Mouse (Mus musculus) MEL (cell line): ENCODE results near the gene Tnfrsf23. TPM values are rescaled to one million over a fixed set of nuclear protein-coding genes. Genes with fewer than 3 reads are reported as not detected.

Experiments
- DNase-seq: peaks from one replicate; pipeline ENCODE4 v3.0.0; 2011; ENCODE audit warnings: low read depth, low spot score
- H3K27ac ChIP-seq: 2 replicates; pipeline ENCODE4 v1.5.1; 2012; ENCODE audit warnings: low read depth, mild to moderate bottlenecking, control low read depth, low read length, moderate library complexity; ENCODE audit not compliant: control insufficient read depth
- H3K27me3 ChIP-seq, 2 experiments: fragments of 150-350 bp in 1 of 2; sonication (generic) in 1 of 2; 2 replicates each; pipeline ENCODE4 v1.6.1; 2012; ENCODE audit warnings: low read length in 2 of 2, mild to moderate bottlenecking in 2 of 2, improper control_type of control experiment in 1 of 2, moderate library complexity in 1 of 2; ENCODE audit not compliant: insufficient read depth in 2 of 2, control insufficient read depth in 1 of 2
- H3K36me3 ChIP-seq, 2 experiments: 2 replicates each; pipeline ENCODE4 v1.6.1; 2012 to 2014; ENCODE audit warnings: low read length in 2 of 2, improper control_type of control experiment in 1 of 2, inconsistent platforms in 1 of 2, mild to moderate bottlenecking in 1 of 2; ENCODE audit not compliant: insufficient read depth in 2 of 2, control insufficient read depth in 1 of 2
- H3K4me1 ChIP-seq, 2 experiments: fragments of 150-350 bp in 1 of 2; sonication (generic) in 1 of 2; 2 replicates each; pipeline ENCODE4 v1.6.1; 2012; ENCODE audit warnings: low read length in 2 of 2, improper control_type of control experiment in 1 of 2, mild to moderate bottlenecking in 1 of 2; ENCODE audit not compliant: insufficient read depth in 2 of 2, control insufficient read depth in 1 of 2
- H3K4me3 ChIP-seq, 2 experiments: fragments of 150-350 bp in 1 of 2; sonication (generic) in 1 of 2; 2 replicates each; pipeline ENCODE4 v1.5.1; 2012; ENCODE audit warnings: low read depth in 2 of 2, low read length in 2 of 2, mild to moderate bottlenecking in 2 of 2, moderate library complexity in 2 of 2, control low read depth in 1 of 2, improper control_type of control experiment in 1 of 2; ENCODE audit not compliant: control insufficient read depth in 1 of 2, insufficient read depth in 1 of 2
- H3K79me2 ChIP-seq: 2 replicates; pipeline ENCODE4 v1.6.1; 2012; ENCODE audit warnings: mild to moderate bottlenecking, low read length, moderate library complexity; ENCODE audit not compliant: control insufficient read depth, poor library complexity, insufficient read depth
- H3K9ac ChIP-seq: 2 replicates; pipeline ENCODE4 v1.6.1; 2012; ENCODE audit warnings: low read depth, mild to moderate bottlenecking, control low read depth, low read length, moderate library complexity; ENCODE audit not compliant: control insufficient read depth, poor library complexity, severe bottlenecking
- H3K9me3 ChIP-seq: fragments of 150-350 bp; sonication (generic); replicated peaks from 2 replicates; pipeline ENCODE4 v1.6.1; 2012; ENCODE audit warnings: mild to moderate bottlenecking, low read length, improper control_type of control experiment, moderate library complexity; ENCODE audit not compliant: insufficient read depth
- BHLHE40 ChIP-seq: IDR thresholded peaks from 2 replicates; pipeline ENCODE4 v1.6.1; 2012; ENCODE audit warnings: low read depth, mild to moderate bottlenecking, inconsistent platforms, low read length, improper control_type of control experiment, borderline replicate concordance
- E2F4 ChIP-seq: IDR thresholded peaks from 2 replicates; pipeline ENCODE4 v1.6.1; 2011; ENCODE audit warnings: low read depth, low read length, improper control_type of control experiment, borderline replicate concordance
- EP300 ChIP-seq, 2 experiments: IDR thresholded peaks; 2 replicates each; pipeline ENCODE4 v1.6.1; 2011; ENCODE audit warnings: improper control_type of control experiment in 2 of 2, low read length in 2 of 2, low read depth in 1 of 2, mild to moderate bottlenecking in 1 of 2
- GABPA ChIP-seq: IDR thresholded peaks from 2 replicates; pipeline ENCODE4 v1.6.1; 2012; ENCODE audit warnings: low read depth, mild to moderate bottlenecking, inconsistent platforms, low read length, improper control_type of control experiment, moderate library complexity
- GATA1 ChIP-seq: IDR thresholded peaks from 2 replicates; pipeline ENCODE4 v1.6.1; 2011; ENCODE audit warnings: low read depth, low read length, improper control_type of control experiment
- JUND ChIP-seq: IDR thresholded peaks from 2 replicates; pipeline ENCODE4 v1.6.1; 2011; ENCODE audit warnings: low read depth, mild to moderate bottlenecking, improper control_type of control experiment, low read length
- KAT2A ChIP-seq: conservative IDR thresholded peaks from 2 replicates; pipeline ENCODE4 v1.6.1; 2012; ENCODE audit warnings: low read depth, low read length, improper control_type of control experiment, inconsistent platforms
- MAX ChIP-seq: IDR thresholded peaks from 2 replicates; pipeline ENCODE4 v1.6.1; 2011; ENCODE audit warnings: low read length, improper control_type of control experiment
- MAZ ChIP-seq: IDR thresholded peaks from 2 replicates; pipeline ENCODE4 v1.6.1; 2012; ENCODE audit warnings: low read depth, mild to moderate bottlenecking, inconsistent platforms, low read length, improper control_type of control experiment
- MXI1 ChIP-seq: IDR thresholded peaks from 2 replicates; pipeline ENCODE4 v1.6.1; 2011; ENCODE audit warnings: mild to moderate bottlenecking, low read depth, low read length, improper control_type of control experiment
- MYC ChIP-seq: IDR thresholded peaks from 2 replicates; pipeline ENCODE4 v1.6.1; 2011; ENCODE audit warnings: low read depth, mild to moderate bottlenecking, low read length, improper control_type of control experiment, moderate library complexity
- NELFE ChIP-seq: IDR thresholded peaks from 2 replicates; pipeline ENCODE4 v1.6.1; 2011; ENCODE audit warnings: low read depth, low read length, improper control_type of control experiment
- POLR2AphosphoS2 ChIP-seq: IDR thresholded peaks from 2 replicates; pipeline ENCODE4 v1.6.1; 2011; ENCODE audit warnings: low read length, improper control_type of control experiment
- RAD21 ChIP-seq: IDR thresholded peaks from 2 replicates; pipeline ENCODE4 v1.6.1; 2011; ENCODE audit warnings: mild to moderate bottlenecking, low read depth, low read length, improper control_type of control experiment
- RCOR1 ChIP-seq: IDR thresholded peaks from 2 replicates; pipeline ENCODE4 v1.6.1; 2012; ENCODE audit warnings: low read depth, mild to moderate bottlenecking, inconsistent platforms, low read length, improper control_type of control experiment
- TAL1 ChIP-seq: IDR thresholded peaks from 2 replicates; pipeline ENCODE4 v1.6.1; 2012; ENCODE audit warnings: mild to moderate bottlenecking, inconsistent platforms, low read length, moderate library complexity, mixed read lengths
- UBTF ChIP-seq: IDR thresholded peaks from 2 replicates; pipeline ENCODE4 v1.6.1; 2012; ENCODE audit warnings: low read depth, mild to moderate bottlenecking, inconsistent platforms, low read length, improper control_type of control experiment, moderate library complexity, borderline replicate concordance; ENCODE audit not compliant: insufficient read depth
- USF1 ChIP-seq: IDR thresholded peaks from 2 replicates; pipeline ENCODE4 v1.6.1; 2014; ENCODE audit warnings: low read depth, mild to moderate bottlenecking, inconsistent platforms, low read length, improper control_type of control experiment, moderate library complexity
- ZMIZ1 ChIP-seq: IDR thresholded peaks from 2 replicates; pipeline ENCODE4 v1.6.1; 2012; ENCODE audit warnings: low read depth, mild to moderate bottlenecking, inconsistent platforms, low read length, improper control_type of control experiment, moderate library complexity
- ZNF384 ChIP-seq: IDR thresholded peaks from 2 replicates; pipeline ENCODE4 v1.6.1; 2012; ENCODE audit warnings: low read depth, mild to moderate bottlenecking, inconsistent platforms, low read length, improper control_type of control experiment
- polyA plus RNA-seq, 2 experiments: library from polyadenylated mRNA; stranded (reverse) in 1 of 2; unstranded in 1 of 2; fragments of >175 nt in 1 of 2; fragments of >200 nt in 1 of 2; gene quantifications; 2 replicates each; pipeline versions ENCODE4 v1.2.1 to v1.2.4; 2012; ENCODE audit warnings: low replicate concordance in 2 of 2, low read depth in 1 of 2; ENCODE audit not compliant: insufficient read length in 2 of 2, insufficient read depth in 1 of 2, missing spikeins in 1 of 2
- total RNA-seq: library from RNA; depleted of rRNA; stranded (reverse); fragments of 300-350 nt; gene quantifications from 2 replicates; pipeline ENCODE4 v1.2.3, GENCODE M21; 2012

Gene Tnfrsf23
- total and polyA plus RNA-seq, 3 experiments, result not detected

DNA sequence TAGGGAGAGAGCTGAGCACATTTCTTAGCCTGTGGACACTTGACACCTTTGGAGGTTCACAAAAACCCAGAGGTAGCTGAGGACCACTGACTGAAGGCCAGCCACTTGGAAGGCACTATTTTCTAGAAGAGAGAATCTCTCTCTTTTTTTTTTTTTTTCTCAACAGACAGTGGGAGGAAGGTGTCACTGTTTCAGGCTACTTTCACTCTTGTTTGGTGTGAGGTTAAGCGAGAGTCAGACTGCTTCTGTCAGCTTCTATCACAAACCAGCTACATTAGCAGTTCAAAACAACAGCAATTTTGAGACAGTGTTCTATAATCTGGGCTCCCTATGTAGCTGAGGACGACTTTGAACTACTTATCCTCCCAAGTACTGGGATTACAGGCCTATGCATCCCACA lies 59.5 kb downstream of the Tnfrsf23 start:
- TF ChIP-seq ZNF384, result 0 out of 2 replicates have a peak, but pooled peaks have one; percentile 9
- TF ChIP-seq EP300 (IDR thresholded peaks at IDR 0.05; ENCODE audit: low read depth in 1 of 2, low read length in 2 of 2), result no peak
- no peak for TF ChIP-seq E2F4
- no peak for TF ChIP-seq JUND
- no peak for DNase-seq
- no peaks in the 10 kb centered on the region for H3K79me2 ChIP-seq
- H3K4me3 ChIP-seq, result no peak overlapping the region
- H3K9me3 ChIP-seq, result no peaks in the 10 kb centered on the region
- H3K36me3 ChIP-seq, result peaks cover 0 to 19% of the 10 kb centered on the region in 2 experiments; a peak in 2 of 4 replicates
- no peak overlapping the region for H3K9ac ChIP-seq
- no peak overlapping the region for H3K27ac ChIP-seq
- no peaks in the 10 kb centered on the region for H3K27me3 ChIP-seq
- peaks cover 3 to 22% of the 10 kb centered on the region in 2 experiments for H3K4me1 ChIP-seq

DNA sequence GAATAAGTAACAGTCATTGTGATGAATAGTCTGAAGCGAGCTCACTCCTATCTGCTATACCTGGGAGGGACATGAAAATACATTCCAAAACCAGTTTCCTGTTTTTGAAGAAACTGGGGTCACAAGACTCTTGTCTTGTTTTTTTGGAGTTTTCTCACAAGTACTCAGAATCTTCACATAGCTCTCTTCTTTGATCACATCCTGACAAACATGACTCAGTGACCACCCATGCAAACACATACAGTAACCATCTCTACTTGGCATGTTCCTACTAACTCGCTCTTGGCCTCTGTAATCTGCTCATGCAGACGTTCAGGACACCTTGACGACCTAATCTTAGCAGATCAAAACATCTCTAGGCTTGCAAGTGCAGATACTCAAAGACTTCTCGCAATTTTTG lies 60.5 kb downstream of the Tnfrsf23 start:
- Histone ChIP-seq H3K27ac (no peak overlapping the region), H3K4me1 (peaks cover 3 to 22% of the 10 kb centered on the region in 2 experiments), H3K4me3 (no peak overlapping the region; a peak in 1 of 4 replicates), H3K9ac (no peak overlapping the region), H3K36me3 (peaks cover 0 to 19% of the 10 kb centered on the region in 2 experiments; a peak in 2 of 4 replicates), H3K27me3 (no peaks in the 10 kb centered on the region), H3K79me2 (no peaks in the 10 kb centered on the region), H3K9me3 (no peaks in the 10 kb centered on the region)
- TF ChIP-seq MAX (no peak), GABPA (no peak), JUND (0 out of 2 replicates have a peak, but pooled peaks have one; percentile 8), BHLHE40 (no peak), KAT2A (no peak), GATA1 (0 out of 2 replicates have a peak, but pooled peaks have one; percentile 44), EP300 (IDR thresholded peaks at IDR 0.05; ENCODE audit: low read depth in 1 of 2, low read length in 2 of 2) (0 out of 4 replicates have a peak, but pooled peaks of 1 of the 2 experiments have one; percentile 24)
- DNase-seq, result peak; percentile 46

DNA sequence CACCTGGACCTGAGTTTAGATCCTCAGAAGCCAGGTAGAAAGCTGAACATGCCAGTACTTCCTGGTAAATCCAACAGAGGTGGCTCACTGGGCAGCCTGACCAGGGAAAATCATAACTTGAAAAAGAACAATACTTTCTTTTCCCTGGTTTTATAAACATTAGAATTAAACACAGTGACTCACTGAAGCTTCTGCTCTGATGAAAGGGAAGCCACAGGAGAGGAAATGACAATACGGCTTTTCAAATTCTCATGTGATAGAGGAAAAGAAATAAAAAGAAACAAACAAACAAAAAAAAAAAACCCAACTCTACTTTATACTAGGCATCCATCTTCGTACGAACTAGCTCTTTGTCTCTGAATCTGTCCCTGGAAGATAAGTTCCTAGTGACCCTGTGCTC lies 61.1 kb downstream of the Tnfrsf23 start:
- H3K4me3 ChIP-seq, result no peak overlapping the region
- H3K9me3 ChIP-seq, result no peaks in the 10 kb centered on the region
- no peak overlapping the region; the same call in 1 of the 2 replicates for H3K9ac ChIP-seq
- no peaks in the 10 kb centered on the region for H3K79me2 ChIP-seq
- peaks cover 3 to 22% of the 10 kb centered on the region in 2 experiments for H3K4me1 ChIP-seq
- no peak overlapping the region for H3K27ac ChIP-seq
- TF ChIP-seq UBTF, result no peak
- TF ChIP-seq NELFE, result no peak
- no peak for TF ChIP-seq EP300 (IDR thresholded peaks at IDR 0.05; ENCODE audit: low read depth in 1 of 2, low read length in 2 of 2)
- TF ChIP-seq RCOR1, result no peak
- no peak for TF ChIP-seq GABPA
- TF ChIP-seq MAZ, result no peak
- no peak for TF ChIP-seq RAD21
- no peak for TF ChIP-seq POLR2AphosphoS2
- no peak for TF ChIP-seq ZMIZ1
- no peak for TF ChIP-seq TAL1
- no peak for TF ChIP-seq MYC
- no peak for TF ChIP-seq USF1
- no peak for TF ChIP-seq MXI1
- H3K27me3 ChIP-seq, result no peaks in the 10 kb centered on the region
- no peak for DNase-seq
- peaks cover 0 to 19% of the 10 kb centered on the region in 2 experiments; a peak in 2 of 4 replicates for H3K36me3 ChIP-seq
